Mouse (Mus musculus) spleen, adult 2 months (tissue): ENCODE data around the gene Etnk2. TPM values are rescaled to one million over a fixed set of nuclear protein-coding genes. Genes with fewer than 3 reads are reported as not detected.

Experiments used
- DNase-seq, 2 experiments: peaks; one replicate each; pipeline versions ENCODE4 v3.0.0 to v3.0.0-alpha.2; 2012 to 2021; ENCODE audit warnings: low spot score in 2 of 2, low read depth in 1 of 2
- H3K27ac ChIP-seq: fragments of 200-500 bp; 2 replicates; pipeline ENCODE4 v1.5.1; 2012; ENCODE audit warnings: low read length, inconsistent platforms; ENCODE audit not compliant: insufficient read depth
- H3K27me3 ChIP-seq: fragments of 200-500 bp; 2 replicates; pipeline ENCODE4 v1.6.1; 2012; ENCODE audit warnings: mild to moderate bottlenecking, moderate library complexity, low read length, inconsistent platforms; ENCODE audit not compliant: control insufficient read depth, insufficient read depth
- H3K36me3 ChIP-seq: fragments of 200-500 bp; 2 replicates; pipeline ENCODE4 v1.6.1; 2012; ENCODE audit warnings: mild to moderate bottlenecking, low read length, inconsistent platforms; ENCODE audit not compliant: control insufficient read depth, insufficient read depth
- H3K4me1 ChIP-seq: fragments of 200-500 bp; 2 replicates; pipeline ENCODE4 v1.6.1; 2011; ENCODE audit warnings: inconsistent platforms; ENCODE audit not compliant: control insufficient read depth, insufficient read depth, insufficient read length
- H3K4me3 ChIP-seq: fragments of 200-500 bp; 2 replicates; pipeline ENCODE4 v1.5.1; 2011; ENCODE audit warnings: mild to moderate bottlenecking, inconsistent platforms; ENCODE audit not compliant: insufficient read depth, insufficient read length; ENCODE audit errors: extremely low read depth
- CTCF ChIP-seq: fragments of 200-500 bp; IDR thresholded peaks from 2 replicates; pipeline ENCODE4 v1.5.1; 2011; ENCODE audit warnings: mild to moderate bottlenecking, inconsistent platforms; ENCODE audit not compliant: insufficient read depth, insufficient read length, insufficient replicate concordance; ENCODE audit errors: extremely low read depth
- POLR2A ChIP-seq: fragments of 200-500 bp; IDR thresholded peaks from 2 replicates; pipeline ENCODE4 v1.6.1; 2011; ENCODE audit warnings: low read depth, low read length, inconsistent platforms
- WGBS: fragments of 180-500 bp; shearing (Covaris S2); methylation state at CpG from one replicate; pipeline ENCODE4 v1.1.7; 2018; 5-methylcytosine and 5-hydroxymethylcytosine counted together
- polyA plus RNA-seq: library from polyadenylated mRNA; depleted of rRNA; stranded (reverse); fragments of >200 nt; gene quantifications from 2 replicates; pipeline ENCODE4 v1.2.3, GENCODE M21; 2012

The Etnk2 gene
- polyA plus RNA-seq, 1 experiment, result 0.20 TPM

DNA sequence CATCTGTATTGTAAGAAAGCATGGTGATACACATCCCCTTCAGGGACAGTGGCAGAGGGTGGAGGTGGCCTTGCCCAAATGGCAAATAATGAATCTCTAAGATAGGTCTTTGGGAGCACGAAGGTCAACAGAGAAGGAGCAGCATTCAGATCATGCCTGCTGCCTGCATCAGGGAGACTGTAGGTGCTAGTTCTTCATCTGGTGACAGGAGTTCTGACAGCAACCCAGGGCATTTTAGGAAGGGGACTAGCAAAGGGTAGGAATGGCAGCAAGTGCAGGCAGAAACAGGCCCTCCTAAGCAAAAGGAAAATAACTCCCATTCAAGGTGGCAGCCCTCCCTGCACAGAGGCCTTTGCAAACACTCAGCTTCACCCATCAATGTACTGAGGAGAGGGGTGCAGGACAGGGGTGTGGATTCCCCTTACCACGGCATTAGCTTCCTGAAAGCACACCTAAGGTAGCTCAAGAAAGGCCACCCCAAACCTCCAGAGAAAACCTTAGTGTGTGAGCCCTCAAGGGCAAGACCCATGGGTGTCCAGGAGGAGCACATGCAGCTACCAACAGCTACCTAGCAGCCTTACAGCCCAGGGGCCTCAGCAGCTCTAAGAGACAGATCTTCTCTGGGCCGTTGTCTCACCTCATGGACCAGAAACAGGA, 55.9 kb downstream of the Etnk2 start:
- Histone ChIP-seq H3K4me3 (no peak overlapping the region), H3K4me1 (peaks cover 13% of the 10 kb centered on the region), H3K27me3 (peaks cover 17% of the 10 kb centered on the region), H3K27ac (no peak overlapping the region), H3K36me3 (no peaks in the 10 kb centered on the region)
- DNase-seq, result no peak
- TF ChIP-seq POLR2A (no peak), CTCF (no peak)
- WGBS, result 79% methylated on average over 3 of the region's 3 CpGs

GRCm38 (mm10) chr1:133420491-133420890, 57.1 kb downstream of the Etnk2 start:
- 55% methylated on average over 3 of the region's 3 CpGs for WGBS
- no peak for DNase-seq
- H3K27me3 ChIP-seq, result peaks cover 17% of the 10 kb centered on the region
- TF ChIP-seq POLR2A, result no peak
- TF ChIP-seq CTCF, result no peak
- H3K27ac ChIP-seq, result no peak overlapping the region
- no peak overlapping the region for H3K4me3 ChIP-seq
- H3K36me3 ChIP-seq, result no peaks in the 10 kb centered on the region
- H3K4me1 ChIP-seq, result peaks cover 13% of the 10 kb centered on the region

DNA sequence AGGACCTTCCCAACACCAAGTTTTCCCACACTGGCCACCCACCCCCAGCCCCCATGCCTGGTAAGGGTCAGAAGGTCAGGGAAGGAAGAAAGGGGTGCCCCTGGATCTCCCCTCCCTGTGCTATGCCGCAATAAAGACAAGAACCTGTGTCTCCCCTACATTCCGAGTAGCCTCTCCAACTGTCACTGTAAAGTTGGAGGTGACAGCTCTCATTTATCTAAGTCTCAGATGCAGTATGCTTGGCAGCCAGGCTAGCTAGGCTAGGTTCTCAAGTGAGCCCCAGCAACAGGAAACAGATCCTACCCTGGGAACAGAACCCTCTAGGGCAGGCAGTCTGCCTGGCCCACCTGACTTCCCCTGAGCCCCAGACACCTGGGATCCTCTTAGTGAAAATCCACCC, 57.7 kb downstream of the Etnk2 start:
- TF ChIP-seq POLR2A (no peak), CTCF (no peak)
- Histone ChIP-seq H3K36me3 (no peaks in the 10 kb centered on the region), H3K4me3 (no peak overlapping the region), H3K27me3 (peaks cover 17% of the 10 kb centered on the region), H3K27ac (no peak overlapping the region), H3K4me1 (peaks cover 13% of the 10 kb centered on the region)
- no peak for DNase-seq
- 78% methylated on average over 2 of the region's 2 CpGs for WGBS

DNA sequence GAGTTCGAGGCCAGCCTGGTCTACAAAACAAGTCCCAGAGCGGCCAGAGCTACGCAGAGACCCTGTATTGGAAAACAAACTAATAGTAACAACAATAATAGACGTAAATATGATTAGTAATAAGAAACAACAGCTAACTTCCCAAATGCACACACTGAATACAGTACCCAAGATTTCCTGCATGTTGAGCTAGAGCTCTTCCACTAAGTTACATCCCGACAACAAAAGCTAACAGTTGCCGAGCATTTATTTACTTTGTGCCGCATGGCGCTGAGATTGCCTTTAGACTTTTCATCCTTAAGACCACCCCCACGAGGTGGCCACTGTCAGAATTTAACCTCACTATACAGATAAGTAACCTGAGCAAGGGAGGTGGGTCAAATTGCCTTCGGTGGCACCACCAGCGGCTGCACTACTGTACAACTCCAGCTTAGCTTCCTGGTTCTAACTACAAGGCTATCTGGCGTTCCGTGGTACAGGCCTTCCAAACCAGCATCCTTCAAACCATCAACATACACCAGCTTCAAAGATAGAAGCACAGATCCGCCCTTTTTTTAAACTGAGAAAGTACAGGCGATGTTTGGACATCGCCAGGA, 58.7 kb downstream of the Etnk2 start:
- H3K27ac ChIP-seq, result 0 out of 2 replicates have a peak overlapping the region, but pooled peaks have one; percentile 44
- DNase-seq, result no peak
- peaks cover 13% of the 10 kb centered on the region for H3K4me1 ChIP-seq
- H3K36me3 ChIP-seq, result no peaks in the 10 kb centered on the region
- peaks cover 17% of the 10 kb centered on the region for H3K27me3 ChIP-seq
- WGBS, result 54% methylated on average over 16 of the region's 16 CpGs
- no peak overlapping the region for H3K4me3 ChIP-seq
- TF ChIP-seq POLR2A (no peak), CTCF (no peak)

DNA sequence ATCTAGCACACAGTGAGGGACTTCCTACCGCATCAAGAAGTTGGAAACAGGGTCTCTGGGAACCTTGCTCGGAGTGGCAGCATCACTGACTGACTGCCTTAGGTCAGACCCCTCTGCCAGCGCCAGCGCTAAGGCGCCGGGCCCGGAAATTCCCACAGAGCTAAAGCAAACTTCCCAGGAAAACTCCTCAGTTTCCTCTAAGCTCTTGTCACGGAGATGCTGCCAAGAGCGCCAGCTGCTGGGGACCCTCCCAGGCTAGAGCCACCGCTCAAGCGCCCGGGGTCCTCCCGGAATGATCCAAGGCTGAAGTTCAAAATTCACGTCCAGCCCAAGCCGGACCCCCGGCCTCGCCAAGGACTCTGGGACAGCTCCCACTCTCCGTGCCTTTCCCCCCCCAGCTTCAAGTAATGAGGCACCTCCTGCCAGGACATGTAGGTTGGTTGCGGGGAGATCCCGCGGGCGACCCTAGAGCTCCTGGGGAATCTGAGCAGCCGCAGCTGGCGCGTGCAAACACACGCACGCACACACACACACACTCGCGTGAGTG, 59.3 kb downstream of the Etnk2 start:
- TF ChIP-seq POLR2A (no peak), CTCF (no peak)
- Histone ChIP-seq H3K27ac (peak overlapping the region; percentile 44; the same call in 1 of the 2 replicates), H3K4me1 (peaks cover 9% of the 10 kb centered on the region), H3K27me3 (peaks cover 17% of the 10 kb centered on the region), H3K36me3 (no peaks in the 10 kb centered on the region), H3K4me3 (peak overlapping the region; percentile 55)
- WGBS, result 5% methylated on average over 29 of the region's 29 CpGs
- DNase-seq, result no peak

GRCm38 (mm10) chr1:133423166-133423542, 59.8 kb downstream of the Etnk2 start:
- no peaks in the 10 kb centered on the region for H3K36me3 ChIP-seq
- no peak for DNase-seq
- WGBS, result 1% methylated on average over 31 of the region's 31 CpGs
- peak overlapping the region; percentile 55 for H3K4me3 ChIP-seq
- peaks cover 17% of the 10 kb centered on the region for H3K27me3 ChIP-seq
- TF ChIP-seq CTCF (no peak), POLR2A (no peak)
- H3K4me1 ChIP-seq, result peaks cover 8% of the 10 kb centered on the region
- H3K27ac ChIP-seq, result peak overlapping the region; percentile 44; the same call in 1 of the 2 replicates
